Mouse (Mus musculus): ENCODE results near the gene Htt.

Htt gene

GRCm38 (mm10) chr5:34889252-34889651 lies 127.7 kb downstream of the Htt start:
- DNase-seq (ENCODE audit: low spot score): no peak

- DNase-seq (ENCODE audit: low spot score): no peak
These were observed 135.3 kb downstream of the Htt start for GRCm38 (mm10) chr5:34896697-34897453.

- no peak for DNase-seq (ENCODE audit: low spot score)
These were observed 138.4 kb downstream of the Htt start for GRCm38 (mm10) chr5:34899787-34900469.

DNA sequence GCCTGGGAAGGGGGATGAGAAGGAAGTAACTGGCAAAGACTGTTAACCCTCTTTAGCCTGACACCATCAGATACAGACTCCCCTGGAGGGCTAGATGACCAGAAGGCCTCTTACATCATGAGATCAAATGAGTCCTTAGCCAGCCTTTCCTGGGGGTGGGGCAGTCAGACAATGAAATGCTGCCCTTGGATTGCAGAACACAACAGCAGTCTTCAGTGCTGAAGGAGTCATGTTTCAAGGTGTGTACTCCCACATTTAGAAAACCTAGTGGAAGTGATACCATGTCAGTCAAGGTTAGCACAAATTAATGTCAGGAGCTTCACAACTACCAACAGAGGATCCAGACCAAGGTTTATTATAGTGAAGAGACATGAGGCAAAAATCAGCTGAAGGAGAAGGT lies 140.8 kb downstream of the Htt start:
- no peak for DNase-seq (ENCODE audit: low spot score)

- peak; percentile 59 for DNase-seq (ENCODE audit: low spot score)
These were observed 141.4 kb downstream of the Htt start for GRCm38 (mm10) chr5:34902811-34903385.

DNA sequence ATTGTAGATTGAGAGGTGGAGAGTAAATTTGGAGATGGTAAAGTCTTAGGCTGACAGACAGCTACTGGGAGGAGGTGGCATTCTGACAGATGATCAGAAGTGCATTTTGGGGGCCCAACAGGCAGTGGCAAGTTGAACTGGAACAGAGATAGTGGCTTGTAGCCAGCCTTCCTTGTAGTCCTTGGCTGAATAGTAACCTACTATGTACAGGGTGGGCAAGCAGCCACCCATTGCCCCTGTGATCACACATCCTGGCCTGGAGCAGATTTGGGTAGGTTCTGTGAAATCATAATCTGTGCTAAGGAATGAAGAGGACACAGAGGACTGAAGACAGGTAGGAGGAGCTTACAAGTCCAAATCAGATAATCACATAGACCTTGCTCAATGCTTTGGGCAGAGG lies 142.9 kb downstream of the Htt start:
- DNase-seq (ENCODE audit: low spot score): no peak

- no peak for DNase-seq (ENCODE audit: low spot score)
These were observed 145.7 kb downstream of the Htt start for GRCm38 (mm10) chr5:34907230-34907629.

DNA sequence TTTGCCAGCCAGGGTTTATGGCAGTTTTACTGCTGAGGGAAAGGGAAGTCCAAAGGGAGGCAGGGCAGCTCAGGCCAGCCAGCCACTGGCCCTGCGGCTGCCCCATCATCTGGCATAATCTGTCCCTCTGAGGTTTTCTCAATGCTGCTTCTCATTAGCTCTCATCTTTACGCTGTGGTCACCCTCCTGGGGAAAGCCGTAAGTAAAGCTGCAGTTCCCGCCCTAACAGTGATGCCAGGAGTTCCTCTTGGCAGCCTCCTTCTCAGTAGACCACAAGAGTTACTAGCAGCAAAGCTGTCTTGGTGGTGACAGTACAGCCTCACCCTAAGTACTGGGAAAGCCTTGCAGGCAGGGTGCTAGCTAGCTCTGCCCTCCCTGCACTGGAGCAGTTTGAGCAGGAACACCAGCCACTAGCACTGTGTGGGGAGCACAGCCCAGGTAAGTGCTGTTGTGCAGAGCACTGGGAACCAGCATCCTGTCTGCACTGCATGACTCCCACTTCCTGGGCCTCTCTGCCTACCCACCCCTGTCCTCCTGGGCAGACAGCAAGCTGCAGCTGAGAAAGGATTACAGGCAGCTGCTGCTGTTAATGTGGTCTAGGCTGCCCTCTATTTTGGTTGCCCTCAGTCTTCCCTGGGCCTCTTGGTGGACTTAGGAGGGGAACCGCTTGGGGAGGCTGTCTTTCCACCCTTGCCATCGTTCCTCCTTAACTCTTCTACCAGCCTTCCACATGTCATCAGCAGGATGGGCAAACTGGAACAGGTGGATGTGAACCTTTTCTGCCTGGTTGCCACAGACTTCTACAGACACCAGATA lies 146.6 kb downstream of the Htt start, which contains the start of gene Msantd1:
Gene Msantd1, plus strand, starts transcription at position 103 of the 816 bp plus-strand sequence.
- DNase-seq (ENCODE audit: low spot score): no peak

DNA sequence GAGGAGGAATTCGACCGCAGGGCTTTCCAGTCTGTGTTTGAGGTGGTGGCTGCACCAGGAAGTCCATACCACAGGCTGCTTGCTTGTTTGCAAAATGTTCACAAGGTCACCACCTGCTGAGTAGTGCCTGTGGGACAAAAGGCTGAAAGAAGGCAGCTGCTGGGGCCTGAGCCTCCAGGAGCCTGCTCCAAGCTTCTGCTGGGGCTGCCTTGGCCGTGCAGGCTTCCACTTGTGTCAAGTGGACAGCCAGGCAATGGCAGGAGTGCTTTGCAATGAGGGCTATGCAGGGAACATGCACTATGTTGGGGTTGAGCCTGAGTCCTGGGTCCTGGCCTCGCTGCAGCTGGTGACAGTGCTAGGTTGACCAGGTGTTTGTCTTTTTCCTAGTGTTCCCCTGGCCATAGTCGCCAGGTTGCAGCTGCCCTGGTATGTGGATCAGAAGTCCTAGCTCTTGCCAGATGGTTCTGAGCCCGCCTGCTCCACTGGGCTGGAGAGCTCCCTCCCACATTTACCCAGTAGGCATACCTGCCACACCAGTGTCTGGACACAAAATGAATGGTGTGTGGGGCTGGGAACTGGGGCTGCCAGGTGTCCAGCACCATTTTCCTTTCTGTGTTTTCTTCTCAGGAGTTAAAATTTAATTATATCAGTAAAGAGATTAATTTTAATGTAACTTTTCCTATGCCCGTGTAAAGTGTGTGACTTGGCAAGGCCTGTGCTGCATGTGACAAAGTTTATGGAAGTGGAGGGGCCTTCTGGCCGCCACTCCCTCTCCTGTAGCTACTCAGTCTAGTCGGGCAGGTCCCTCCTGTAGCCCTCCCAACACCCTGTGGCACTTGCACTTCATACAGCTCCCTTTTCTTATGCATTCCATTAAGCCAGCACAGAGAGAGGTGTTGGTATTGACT lies 147.4 kb downstream of the Htt start:
- DNase-seq (ENCODE audit: low spot score): no peak

DNA sequence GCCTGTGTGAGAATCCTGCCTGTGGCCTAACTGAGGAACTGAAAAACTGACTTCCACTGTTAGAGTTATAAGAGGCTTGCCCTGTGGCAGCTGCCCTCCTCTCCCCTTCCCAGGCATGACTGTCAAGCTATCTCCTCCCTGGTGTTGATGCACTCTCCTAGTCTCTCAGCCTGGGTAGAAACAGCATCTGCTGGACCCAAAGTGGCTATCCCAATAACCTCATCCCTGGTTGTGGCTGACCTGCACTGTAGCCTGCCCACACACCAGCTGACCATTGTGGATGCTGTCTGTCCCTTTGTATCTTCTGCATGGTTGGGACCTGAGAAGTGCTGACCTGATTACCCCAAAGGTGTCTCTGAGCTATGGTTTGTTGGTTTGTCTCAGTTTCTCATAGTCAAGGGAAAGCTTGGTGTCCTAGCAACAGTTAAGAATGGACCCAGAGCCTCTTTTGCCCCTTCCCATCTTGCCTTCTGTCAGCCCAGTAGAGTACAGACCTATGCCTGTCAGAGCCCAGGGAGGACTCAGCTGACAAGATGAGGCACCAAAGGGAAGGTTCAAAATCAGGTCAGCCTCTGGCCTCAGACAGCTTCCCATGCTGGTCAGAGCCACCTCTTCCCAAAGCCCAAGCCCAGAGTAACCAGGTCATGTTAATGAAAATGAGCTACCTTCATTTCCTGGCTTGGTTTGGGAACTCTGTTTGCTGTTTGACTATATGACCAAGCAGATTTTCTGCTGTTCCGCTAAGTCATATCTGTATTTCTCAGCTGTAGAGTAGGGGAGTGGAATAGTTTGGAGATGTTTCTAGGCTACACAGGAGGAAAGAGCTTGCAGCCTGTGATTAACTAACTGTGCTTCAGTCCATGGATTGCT lies 148.3 kb downstream of the Htt start:
- no peak for DNase-seq (ENCODE audit: low spot score)

DNA sequence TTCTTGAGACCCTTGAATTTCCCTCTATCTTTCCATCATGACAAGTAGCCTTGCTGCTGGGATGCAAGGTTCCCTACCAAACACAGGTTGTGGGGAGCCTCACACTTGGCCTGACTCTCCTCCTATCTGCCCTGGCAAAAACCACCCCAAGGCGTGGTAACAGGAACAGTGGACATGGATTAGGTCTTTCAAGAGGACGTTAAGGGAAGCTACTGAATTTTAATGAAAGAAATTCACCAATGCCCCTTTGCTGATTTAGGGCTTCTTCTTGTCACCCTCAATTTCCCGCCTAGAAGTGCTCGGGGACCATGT lies 148.9 kb downstream of the Htt start:
- no peak for DNase-seq (ENCODE audit: low spot score)

- DNase-seq (ENCODE audit: low spot score): peak; percentile 88
These were observed 154.3 kb downstream of the Htt start for GRCm38 (mm10) chr5:34915801-34916200.

- DNase-seq (ENCODE audit: low spot score): no peak
These were observed 155.7 kb downstream of the Htt start for GRCm38 (mm10) chr5:34917234-34917655.

- no peak for DNase-seq (ENCODE audit: low spot score)
These were observed 157.2 kb downstream of the Htt start for GRCm38 (mm10) chr5:34918785-34919184.

GRCm38 (mm10) chr5:34922531-34922930 lies 161.0 kb downstream of the Htt start:
- DNase-seq (ENCODE audit: low spot score): peak; percentile 94

- DNase-seq (ENCODE audit: low spot score): no peak
These were observed 162.4 kb downstream of the Htt start for GRCm38 (mm10) chr5:34923920-34924319.

DNA sequence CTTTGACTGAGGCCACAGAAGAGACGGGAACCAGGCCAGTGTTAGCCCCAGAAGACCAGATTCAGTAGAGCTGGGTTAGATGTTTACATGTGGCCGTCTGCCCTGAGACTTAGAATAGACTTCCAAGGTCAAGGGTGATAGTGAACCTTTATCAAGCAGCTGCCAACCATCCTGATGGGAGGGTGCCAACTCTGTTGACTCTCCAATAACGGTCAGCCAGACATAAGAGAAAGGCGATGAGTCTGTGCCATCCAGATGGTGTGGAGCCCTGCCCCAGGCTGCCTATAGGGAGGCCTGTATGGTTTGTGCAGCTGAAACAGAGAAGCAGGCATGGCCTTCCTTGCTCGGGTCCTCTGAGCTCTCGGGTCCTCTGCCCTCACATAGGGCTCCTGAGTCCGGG lies 163.0 kb downstream of the Htt start:
- peak; percentile 48 for DNase-seq (ENCODE audit: low spot score)

GRCm38 (mm10) chr5:34927648-34928047 lies 166.1 kb downstream of the Htt start:
- DNase-seq (ENCODE audit: low spot score): no peak

GRCm38 (mm10) chr5:34930151-34930975 lies 168.8 kb downstream of the Htt start:
- peak; percentile 52 for DNase-seq (ENCODE audit: low spot score)

All from adipocyte (in vitro differentiated cells).